Mouse (Mus musculus): ENCODE data around the gene Il20. TPM values are rescaled to one million over a fixed set of nuclear protein-coding genes. Genes with fewer than 3 reads are reported as not detected.

The Il20 gene
- not detected in 2 replicates for polyA plus RNA-seq (2012; rRNA removed)

GRCm38 (mm10) chr1:130911401-130912010, at the start of gene Il20:
Il20 (minus strand) TSS chr1:130911451.
- no peak within 1 kb of the TSS for H3K4me3 ChIP-seq (ENCODE audit: control insufficient read depth, low read depth, low read length)
- H3K27me3 ChIP-seq (ENCODE audit: control insufficient read depth, insufficient read depth, low read length), result no peaks in the 10 kb centered on the region
- TF ChIP-seq CTCF (IDR thresholded peaks at IDR 0.05; ENCODE audit: control insufficient read depth, insufficient read depth, insufficient replicate concordance, low read depth, low read length) (no peak), POLR2A (IDR thresholded peaks at IDR 0.05; ENCODE audit: control insufficient read depth, low read depth, low read length) (no peak)
- no peaks in the 10 kb centered on the region for H3K36me3 ChIP-seq (ENCODE audit: control insufficient read depth, insufficient read depth, low read length)
- no peaks in the 10 kb centered on the region for H3K4me1 ChIP-seq (ENCODE audit: control insufficient read depth, insufficient read depth, low read length)
- no peak within 1 kb of the TSS for H3K27ac ChIP-seq (ENCODE audit: control insufficient read depth, insufficient read depth, low read depth, low read length)

GRCm38 (mm10) chr1:130946920-130947319, 35.7 kb upstream of the Il20 start:
- Histone ChIP-seq H3K4me3 (ENCODE audit: control insufficient read depth, low read depth, low read length) (no peak overlapping the region), H3K36me3 (ENCODE audit: control insufficient read depth, insufficient read depth, low read length) (no peaks in the 10 kb centered on the region), H3K4me1 (ENCODE audit: control insufficient read depth, insufficient read depth, low read length) (no peaks in the 10 kb centered on the region), H3K27ac (ENCODE audit: control insufficient read depth, insufficient read depth, low read depth, low read length) (no peak overlapping the region), H3K27me3 (ENCODE audit: control insufficient read depth, insufficient read depth, low read length) (no peaks in the 10 kb centered on the region)
- no peak for TF ChIP-seq POLR2A (IDR thresholded peaks at IDR 0.05; ENCODE audit: control insufficient read depth, low read depth, low read length)
- no peak for TF ChIP-seq CTCF (IDR thresholded peaks at IDR 0.05; ENCODE audit: control insufficient read depth, insufficient read depth, insufficient replicate concordance, low read depth, low read length)

DNA sequence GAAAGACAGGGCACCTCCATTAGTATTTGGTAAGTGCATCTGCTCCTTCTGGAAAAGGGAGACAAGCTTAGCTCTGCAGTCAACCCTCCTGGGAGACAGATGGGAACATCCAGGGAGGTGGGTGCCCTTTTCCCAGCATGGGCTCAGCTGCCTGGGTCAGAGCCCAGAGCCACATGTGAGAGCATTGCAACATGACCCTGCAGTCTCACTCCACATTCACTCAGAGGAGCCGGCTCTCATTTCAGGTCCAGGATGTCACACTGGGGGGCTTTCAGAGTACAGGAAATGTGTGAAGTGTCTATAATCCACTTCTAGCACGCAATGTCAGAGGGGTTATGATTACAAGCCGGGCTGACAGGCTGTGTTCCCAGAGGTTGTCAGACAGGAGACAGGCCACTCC, 30.6 kb upstream of the Il20 start:
- H3K4me3 ChIP-seq (ENCODE audit: control insufficient read depth, low read depth, low read length), result no peak overlapping the region
- no peaks in the 10 kb centered on the region for H3K27me3 ChIP-seq (ENCODE audit: control insufficient read depth, insufficient read depth, low read length)
- no peak overlapping the region for H3K27ac ChIP-seq (ENCODE audit: control insufficient read depth, insufficient read depth, low read depth, low read length)
- H3K36me3 ChIP-seq (ENCODE audit: control insufficient read depth, insufficient read depth, low read length), result no peaks in the 10 kb centered on the region
- H3K4me1 ChIP-seq (ENCODE audit: control insufficient read depth, insufficient read depth, low read length), result no peaks in the 10 kb centered on the region
- TF ChIP-seq POLR2A (IDR thresholded peaks at IDR 0.05; ENCODE audit: control insufficient read depth, low read depth, low read length), result no peak
- no peak for TF ChIP-seq CTCF (IDR thresholded peaks at IDR 0.05; ENCODE audit: control insufficient read depth, insufficient read depth, insufficient replicate concordance, low read depth, low read length)

DNA sequence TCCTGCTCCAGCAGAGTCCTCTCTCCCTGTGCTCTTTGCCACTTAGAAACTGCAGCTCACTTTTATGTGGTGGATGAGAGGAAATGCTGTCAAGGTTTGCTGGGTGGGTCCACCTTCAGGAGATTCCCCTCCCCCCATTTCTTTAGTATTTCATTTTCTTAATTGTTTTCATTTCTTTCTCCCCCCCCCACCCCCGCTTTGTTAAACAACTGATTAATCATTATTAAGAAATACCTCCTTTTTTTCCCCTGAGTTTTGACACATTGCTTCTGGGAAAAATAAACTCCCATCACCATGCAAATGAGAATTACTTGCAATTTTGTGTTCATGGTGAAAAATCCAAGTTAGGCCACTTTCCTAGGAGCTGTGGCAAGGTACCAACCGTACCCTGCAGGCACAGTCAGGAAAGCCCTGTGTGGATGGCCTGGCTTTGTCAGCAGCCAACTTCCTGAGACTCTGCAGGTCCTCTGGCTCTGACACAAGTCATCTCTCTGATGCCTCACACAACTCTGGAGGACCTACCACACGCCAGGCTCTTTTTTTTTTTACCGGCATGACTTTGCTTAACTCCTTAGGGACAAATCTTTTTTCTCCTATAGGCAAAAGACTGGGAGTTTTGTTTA, 28.9 kb upstream of the Il20 start, which contains the start of gene Il19:
Gene Il19, minus strand, starts transcription at position 51 of the 623 bp plus-strand sequence.
- TF ChIP-seq CTCF (IDR thresholded peaks at IDR 0.05; ENCODE audit: control insufficient read depth, insufficient read depth, insufficient replicate concordance, low read depth, low read length) (no peak), POLR2A (IDR thresholded peaks at IDR 0.05; ENCODE audit: control insufficient read depth, low read depth, low read length) (no peak)
- Histone ChIP-seq H3K4me1 (ENCODE audit: control insufficient read depth, insufficient read depth, low read length) (no peaks in the 10 kb centered on the region), H3K4me3 (ENCODE audit: control insufficient read depth, low read depth, low read length) (no peak within 1 kb of the TSS), H3K27ac (ENCODE audit: control insufficient read depth, insufficient read depth, low read depth, low read length) (no peak within 1 kb of the TSS), H3K27me3 (ENCODE audit: control insufficient read depth, insufficient read depth, low read length) (no peaks in the 10 kb centered on the region), H3K36me3 (ENCODE audit: control insufficient read depth, insufficient read depth, low read length) (no peaks in the 10 kb centered on the region)

GRCm38 (mm10) chr1:130938192-130938591, 26.9 kb upstream of the Il20 start:
- TF ChIP-seq CTCF (IDR thresholded peaks at IDR 0.05; ENCODE audit: control insufficient read depth, insufficient read depth, insufficient replicate concordance, low read depth, low read length) (no peak), POLR2A (IDR thresholded peaks at IDR 0.05; ENCODE audit: control insufficient read depth, low read depth, low read length) (no peak)
- Histone ChIP-seq H3K4me3 (ENCODE audit: control insufficient read depth, low read depth, low read length) (no peak overlapping the region), H3K36me3 (ENCODE audit: control insufficient read depth, insufficient read depth, low read length) (no peaks in the 10 kb centered on the region)

GRCm38 (mm10) chr1:130937170-130937569, 25.9 kb upstream of the Il20 start:
- no peak overlapping the region for H3K27ac ChIP-seq (ENCODE audit: control insufficient read depth, insufficient read depth, low read depth, low read length)
- H3K36me3 ChIP-seq (ENCODE audit: control insufficient read depth, insufficient read depth, low read length), result no peaks in the 10 kb centered on the region
- TF ChIP-seq CTCF (IDR thresholded peaks at IDR 0.05; ENCODE audit: control insufficient read depth, insufficient read depth, insufficient replicate concordance, low read depth, low read length) (no peak), POLR2A (IDR thresholded peaks at IDR 0.05; ENCODE audit: control insufficient read depth, low read depth, low read length) (no peak)
- no peak overlapping the region for H3K4me3 ChIP-seq (ENCODE audit: control insufficient read depth, low read depth, low read length)
- H3K27me3 ChIP-seq (ENCODE audit: control insufficient read depth, insufficient read depth, low read length), result no peaks in the 10 kb centered on the region
- no peaks in the 10 kb centered on the region for H3K4me1 ChIP-seq (ENCODE audit: control insufficient read depth, insufficient read depth, low read length)

More at GRCm38 (mm10) chr1:130938192-130938591, 26.9 kb upstream of the Il20 start:
- Histone ChIP-seq H3K27ac (ENCODE audit: control insufficient read depth, insufficient read depth, low read depth, low read length) (no peak overlapping the region), H3K4me1 (ENCODE audit: control insufficient read depth, insufficient read depth, low read length) (no peaks in the 10 kb centered on the region), H3K27me3 (ENCODE audit: control insufficient read depth, insufficient read depth, low read length) (no peaks in the 10 kb centered on the region)

DNA sequence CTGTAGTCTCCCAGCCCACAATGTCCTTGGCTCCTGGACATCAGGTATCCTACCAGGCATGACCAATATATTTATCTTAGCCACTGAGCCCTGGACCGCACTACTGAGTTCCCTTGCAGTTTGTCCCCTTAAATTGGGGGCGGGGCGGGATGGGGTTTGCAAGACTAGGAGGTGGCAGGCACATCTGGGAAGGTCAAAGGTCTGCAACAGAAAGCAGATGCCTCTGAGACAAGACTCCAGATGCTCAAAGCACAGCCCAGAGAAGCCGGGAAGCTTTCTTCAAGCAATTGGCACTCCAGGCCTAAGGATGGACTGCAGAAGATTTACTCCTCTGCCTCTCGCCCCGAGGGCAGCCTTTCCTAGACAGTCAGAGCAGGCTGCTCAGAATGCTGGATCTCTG, 25.1 kb upstream of the Il20 start:
- TF ChIP-seq CTCF (IDR thresholded peaks at IDR 0.05; ENCODE audit: control insufficient read depth, insufficient read depth, insufficient replicate concordance, low read depth, low read length), result no peak
- no peak for TF ChIP-seq POLR2A (IDR thresholded peaks at IDR 0.05; ENCODE audit: control insufficient read depth, low read depth, low read length)
- Histone ChIP-seq H3K27me3 (ENCODE audit: control insufficient read depth, insufficient read depth, low read length) (no peaks in the 10 kb centered on the region), H3K4me1 (ENCODE audit: control insufficient read depth, insufficient read depth, low read length) (no peaks in the 10 kb centered on the region), H3K36me3 (ENCODE audit: control insufficient read depth, insufficient read depth, low read length) (no peaks in the 10 kb centered on the region), H3K4me3 (ENCODE audit: control insufficient read depth, low read depth, low read length) (no peak overlapping the region), H3K27ac (ENCODE audit: control insufficient read depth, insufficient read depth, low read depth, low read length) (no peak overlapping the region)

Measured in testis, adult 2 months (tissue).